Mouse (Mus musculus) heart, postnatal 14 days (tissue): ENCODE data around the gene Npr1. TPM values are rescaled to one million over a fixed set of nuclear protein-coding genes. Genes with fewer than 3 reads are reported as not detected.

Experiments
- DNase-seq, 2 experiments: peaks; one replicate each; pipeline ENCODE4 v3.0.0; 2021 to 2022
- intact Hi-C: fragments of 180-260 bp; cut with DNase I; formaldehyde crosslinking; loops from one replicate; pipeline ENCODE4 v1.15.1; 2025
- total RNA-seq, 2 experiments: library from RNA; stranded (reverse); gene quantifications; 2 replicates each; pipeline ENCODE4 v1.2.3; 2021

The Npr1 gene
- total RNA-seq, 2 experiments from 2014 or later: 25.8 to 33.1 TPM

- DNase-seq: no peak
- intact Hi-C loops: no loop called here
Observed at GRCm38 (mm10) chr3:90488576-90488975, 22.9 kb upstream of the Npr1 start.

DNA sequence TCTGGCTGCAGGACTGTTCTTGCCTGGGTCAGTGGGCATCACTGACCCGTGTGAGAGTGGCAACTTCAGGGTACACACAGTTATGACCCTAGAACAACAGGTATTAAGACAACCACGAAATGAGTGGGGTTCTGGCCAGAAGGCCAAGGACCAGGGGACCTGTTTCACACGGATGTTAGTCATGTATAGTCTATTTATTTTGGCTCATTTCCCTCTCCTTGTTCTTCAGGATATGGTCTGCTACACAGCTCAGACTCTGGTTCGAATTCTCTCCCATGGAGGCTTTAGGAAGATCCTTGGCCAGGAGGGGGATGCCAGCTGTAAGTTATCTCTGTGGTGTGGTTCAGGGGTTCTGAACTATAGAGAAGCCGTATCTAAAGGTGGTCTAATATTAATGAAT lies 21.3 kb upstream of the Npr1 start:
- intact Hi-C loops: no loop called here
- no peak for DNase-seq

- DNase-seq: peak; percentile 92 to 95
- intact Hi-C loops: no loop called here
Observed at GRCm38 (mm10) chr3:90475831-90476611, 10.4 kb upstream of the Npr1 start, which contains the start of gene Ilf2. Gene Ilf2 (plus strand): TSS chr3:90476126.

- DNase-seq: no peak
- intact Hi-C loops: no loop called here
Observed at GRCm38 (mm10) chr3:90475151-90475830, 9.6 kb upstream of the Npr1 start.

DNA sequence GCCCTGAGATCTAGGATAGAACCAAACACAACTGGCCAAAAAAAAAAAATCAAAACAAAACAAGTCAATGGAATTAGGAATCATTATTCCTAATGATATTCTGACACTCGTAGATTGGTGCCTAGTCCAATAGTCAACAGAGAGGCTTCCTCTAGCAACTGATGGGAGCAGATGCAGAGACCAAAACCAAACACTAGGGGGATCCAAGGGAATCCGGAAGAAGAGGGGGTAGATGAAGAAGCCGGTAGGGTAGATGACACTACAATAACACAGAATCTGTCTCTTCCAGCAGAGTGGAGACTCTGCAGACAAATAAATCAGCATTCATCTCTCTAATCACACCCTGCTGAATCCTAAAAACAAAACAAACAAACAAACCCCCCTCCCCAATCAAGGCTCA lies 6.5 kb upstream of the Npr1 start:
- intact Hi-C loops: no loop called here
- DNase-seq: peak; percentile 32 to 62

- intact Hi-C loops: loop anchor here (10.0 kb wide), 1 partner anchor 173 kb away; the partner anchor contains the start of gene Gatad2b
- no peak for DNase-seq
Observed at GRCm38 (mm10) chr3:90467618-90468300, 2.1 kb upstream of the Npr1 start.

- DNase-seq: peak; percentile 58 to 76
- intact Hi-C loops: loop anchor here (1.0 to 10.0 kb wide), 2 partner anchors 54 to 172 kb away; partner anchors contain the start of gene Gatad2b
Observed at GRCm38 (mm10) chr3:90466311-90466766, 673 bp upstream of the Npr1 start.

- peak; percentile 42 to 50 for DNase-seq
- intact Hi-C loops: loop anchor here (2.0 to 10.0 kb wide), 2 partner anchors 32 to 170 kb away; partner anchors contain the start of genes Gatad2b and Ints3
Observed at GRCm38 (mm10) chr3:90465081-90465685, 483 bp downstream of the Npr1 start.

DNA sequence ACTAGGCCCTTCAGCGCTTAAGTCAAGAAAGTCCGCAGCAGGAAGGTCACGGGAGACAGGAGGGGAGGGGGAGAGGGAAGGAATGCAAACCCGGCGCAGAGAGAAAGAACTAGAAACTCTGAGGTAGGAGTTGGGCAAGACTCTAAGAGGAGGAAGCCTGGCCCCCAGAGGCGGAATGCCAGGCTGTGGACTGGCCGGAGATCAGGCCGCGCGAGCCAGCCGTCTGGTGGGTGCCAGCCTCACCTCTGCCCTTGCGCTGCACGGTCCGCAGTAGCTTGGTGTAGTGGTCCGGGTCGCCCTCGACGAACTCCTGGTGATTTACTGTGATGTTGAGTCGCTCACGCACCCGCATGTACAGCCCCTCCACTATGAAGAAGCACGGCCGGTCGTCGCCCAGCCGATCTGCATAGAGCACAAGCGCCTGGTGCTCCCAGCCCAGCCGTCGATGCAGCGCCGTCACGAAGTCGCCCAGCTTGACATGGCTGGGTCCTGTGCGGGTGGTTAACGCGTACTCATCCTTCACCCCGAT lies 1.1 kb downstream of the Npr1 start:
- intact Hi-C loops: loop anchor here (2.0 to 10.0 kb wide), 2 partner anchors 32 to 170 kb away; partner anchors contain the start of genes Gatad2b and Ints3
- peak; percentile 44 to 45 for DNase-seq

GRCm38 (mm10) chr3:90462579-90462978 lies 3.1 kb downstream of the Npr1 start:
- intact Hi-C loops: loop anchor here (2.0 to 10.0 kb wide), 2 partner anchors 14 to 168 kb away; partner anchors contain the start of gene Gatad2b
- DNase-seq: no peak

DNA sequence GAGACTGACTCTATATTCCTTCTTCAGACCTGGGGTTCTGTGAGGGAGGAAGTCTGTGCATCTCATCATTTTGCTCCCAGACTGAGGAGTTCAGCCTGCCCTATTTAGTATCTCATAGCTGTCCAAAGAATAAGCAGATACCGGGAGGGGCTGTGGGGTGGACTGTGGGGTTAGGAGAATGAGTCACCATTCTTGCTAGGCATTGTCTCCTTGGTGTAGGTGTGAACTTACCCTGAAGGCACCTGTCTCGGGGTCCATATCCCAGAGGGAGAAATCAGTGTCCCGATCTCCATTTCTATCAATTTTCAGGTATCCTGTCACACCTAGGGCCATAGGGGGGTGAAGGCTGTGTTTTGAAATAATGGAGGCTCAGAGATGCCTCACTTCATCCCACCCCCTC lies 3.7 kb downstream of the Npr1 start:
- intact Hi-C loops: loop anchor here (2.0 to 10.0 kb wide), 2 partner anchors 13 to 167 kb away; partner anchors contain the start of gene Gatad2b

GRCm38 (mm10) chr3:90460315-90460714 lies 5.4 kb downstream of the Npr1 start:
- DNase-seq: no peak
- intact Hi-C loops: loop anchor here (10.0 kb wide), 1 partner anchor 166 kb away; the partner anchor contains the start of gene Gatad2b

More for the DNA sequence above, 3.7 kb downstream of the Npr1 start:
- no peak for DNase-seq

GRCm38 (mm10) chr3:90459727-90460126 lies 5.9 kb downstream of the Npr1 start:
- DNase-seq: no peak
- intact Hi-C loops: loop anchor here (10.0 kb wide), 1 partner anchor 165 kb away; the partner anchor contains the start of gene Gatad2b

- intact Hi-C loops: no loop called here
- no peak for DNase-seq
Observed at GRCm38 (mm10) chr3:90454931-90455330, 10.7 kb downstream of the Npr1 start.

- intact Hi-C loops: no loop called here
Observed at GRCm38 (mm10) chr3:90451396-90452095, 14.1 kb downstream of the Npr1 start.

GRCm38 (mm10) chr3:90450874-90451273 lies 14.8 kb downstream of the Npr1 start:
- DNase-seq: no peak
- intact Hi-C loops: no loop called here

More at GRCm38 (mm10) chr3:90451396-90452095, 14.1 kb downstream of the Npr1 start:
- no peak for DNase-seq

DNA sequence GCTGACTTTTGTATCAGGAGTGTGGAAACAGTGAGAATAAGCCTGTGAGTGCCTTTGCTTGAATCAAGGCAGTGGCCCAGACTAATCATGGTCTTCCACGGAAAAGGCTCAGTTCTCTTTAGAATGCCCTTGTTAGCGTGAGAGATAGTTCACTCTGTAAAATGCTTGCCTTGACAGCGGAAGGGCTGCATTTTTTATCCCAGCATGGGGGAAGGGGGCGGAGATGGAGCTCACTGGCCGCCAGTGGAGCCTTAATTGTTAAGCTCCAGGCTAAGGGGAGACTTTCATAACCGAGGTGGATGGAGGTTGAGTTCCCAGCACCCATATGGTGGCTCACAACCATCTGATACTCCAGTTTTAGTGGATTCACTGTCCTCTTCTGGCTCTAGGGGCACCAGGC lies 17.0 kb downstream of the Npr1 start:
- DNase-seq: no peak
- intact Hi-C loops: loop anchor here (2.0 kb wide), 1 partner anchor 14 kb away; no protein-coding TSS in a partner anchor

DNA sequence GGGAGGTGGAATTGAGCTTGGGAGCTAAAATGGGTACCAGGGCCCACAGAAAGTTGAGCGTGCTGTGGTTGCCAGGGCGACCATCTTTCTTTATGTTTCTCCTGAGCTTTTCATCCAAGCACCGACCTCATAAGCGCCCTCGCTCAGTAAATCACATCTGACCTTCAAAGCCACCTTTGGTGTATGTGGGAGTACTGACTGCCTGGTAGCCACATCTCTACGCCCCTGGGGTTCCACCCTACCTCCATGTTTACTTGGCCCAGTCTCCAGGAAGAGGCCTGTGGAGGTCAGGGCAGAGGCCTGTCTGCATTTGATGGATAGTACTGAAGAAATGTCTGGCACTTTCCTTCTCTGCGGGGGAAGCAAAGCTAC lies 18.6 kb downstream of the Npr1 start:
- intact Hi-C loops: no loop called here
- no peak for DNase-seq
